Mouse (Mus musculus) testis, adult 2 months (tissue): Measurements from ENCODE around the gene C3ar1.

Source experiments
- CTCF ChIP-seq: fragments of 200-500 bp; IDR thresholded peaks from 2 replicates; pipeline ENCODE4 v1.5.1; 2012; ENCODE audit warnings: low read depth, mild to moderate bottlenecking, inconsistent platforms, low read length, moderate library complexity; ENCODE audit not compliant: control insufficient read depth, insufficient read depth, insufficient replicate concordance
- POLR2A ChIP-seq: fragments of 200-500 bp; IDR thresholded peaks from 2 replicates; pipeline ENCODE4 v1.6.1; 2012; ENCODE audit warnings: low read depth, mild to moderate bottlenecking, inconsistent platforms, low read length, moderate library complexity; ENCODE audit not compliant: control insufficient read depth

DNA sequence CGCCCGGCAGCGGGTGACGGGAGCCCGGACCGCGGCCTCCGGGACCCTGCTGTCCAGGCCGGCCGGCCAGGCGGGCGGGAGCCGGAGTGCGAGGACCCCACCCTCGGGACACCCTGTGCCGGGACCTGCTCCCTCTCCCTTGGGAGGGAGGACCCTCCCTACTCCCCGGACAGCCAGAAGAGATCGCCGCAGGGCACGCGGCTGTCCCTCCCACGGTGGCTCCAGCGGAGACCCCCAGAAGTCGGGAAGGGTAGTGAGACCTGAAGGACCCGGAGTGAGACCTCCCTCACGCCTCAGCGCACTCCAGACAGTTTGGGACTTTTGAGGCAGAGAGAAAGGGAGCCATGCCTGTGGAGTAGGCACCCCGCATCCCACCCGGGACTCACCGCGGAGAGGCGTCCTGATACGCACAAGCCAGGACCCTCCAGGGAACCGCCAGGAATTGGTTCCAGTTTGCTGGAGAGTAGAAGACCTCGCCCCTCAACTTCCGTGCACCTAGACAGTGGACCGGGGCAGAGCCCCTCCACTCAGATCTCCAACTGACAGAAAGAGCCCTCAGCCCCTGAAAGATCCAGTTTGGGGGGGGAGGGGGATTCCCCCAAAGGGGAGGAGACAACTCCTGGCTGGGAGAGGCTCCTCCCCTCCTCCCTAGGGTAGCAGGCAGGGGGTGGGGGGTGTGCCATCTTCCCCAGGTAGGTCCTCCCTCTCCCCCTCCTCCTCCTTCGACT lies 35.7 kb downstream of the C3ar1 start:
- no peak for TF ChIP-seq CTCF
- TF ChIP-seq POLR2A = no peak
